Mouse (Mus musculus) liver, embryonic 18 days (tissue): ENCODE data around the gene Gm10310. TPM values are rescaled to one million over a fixed set of nuclear protein-coding genes. Genes with fewer than 3 reads are reported as not detected.

ENCODE experiments used
- polyA plus RNA-seq: library from polyadenylated mRNA; depleted of rRNA; stranded (reverse); fragments of >200 nt; gene quantifications from 2 replicates; pipeline ENCODE4 v1.2.3, GENCODE M21; 2012; rRNA removed

Gm10310 gene
- polyA plus RNA-seq = not detected in 2 replicates

GRCm38 (mm10) chr10:129984962-129985361 is at the start of gene Gm10310:
Gene Gm10310 (minus strand): TSS chr10:129985062.

DNA sequence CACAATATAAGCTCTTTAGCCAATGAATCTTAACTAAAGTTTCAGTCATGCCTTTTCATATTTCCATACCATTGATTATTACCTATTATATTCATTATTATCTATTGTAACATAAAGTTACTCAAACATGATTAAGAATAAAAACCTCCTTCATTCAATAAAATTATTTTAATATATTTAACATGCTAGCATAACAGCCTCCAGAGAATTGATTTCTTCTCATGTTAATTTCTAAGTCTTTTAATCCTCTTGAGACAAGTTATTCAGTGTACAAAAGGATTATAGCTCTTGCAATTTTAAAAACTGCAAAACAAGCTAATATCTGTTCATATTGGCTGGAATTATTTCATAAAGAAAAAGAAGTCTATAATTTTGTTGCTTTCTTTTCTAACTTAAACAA is 45.2 kb upstream of the Gm10310 start, which contains the start of gene Olfr821:
Olfr821 (plus strand) TSS at position 301 of the 400 bp plus-strand sequence.

DNA sequence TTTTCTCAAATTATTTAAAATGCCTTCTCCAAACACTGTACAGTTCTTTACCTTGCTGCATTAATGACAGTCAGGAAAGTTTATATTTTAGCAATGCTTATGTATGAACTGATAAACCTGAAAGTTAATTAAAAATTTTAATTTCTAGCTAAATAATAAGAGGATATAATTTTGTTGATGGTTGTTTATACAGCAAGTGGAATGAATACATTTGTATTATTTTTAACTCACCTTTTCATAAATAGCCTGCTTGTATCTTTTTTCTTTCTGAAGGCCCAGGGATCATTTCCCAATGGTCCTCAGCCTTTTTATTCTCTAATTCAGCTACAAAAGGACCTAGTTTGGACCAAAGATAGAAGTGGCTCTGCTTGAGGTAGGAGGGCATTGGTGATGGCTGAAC is 27.5 kb upstream of the Gm10310 start, which contains the start of gene Olfr820:
Olfr820 (plus strand) TSS at position 301 of the 400 bp plus-strand sequence.

GRCm38 (mm10) chr10:129976040-129976439 is 8.8 kb downstream of the Gm10310 start, which contains the start of gene Olfr247:
Gene Olfr247 (minus strand): TSS chr10:129976140.

GRCm38 (mm10) chr10:129967166-129967565 is 17.7 kb downstream of the Gm10310 start, which contains the start of gene Olfr819:
Gene Olfr819 (minus strand): TSS chr10:129967266.

DNA sequence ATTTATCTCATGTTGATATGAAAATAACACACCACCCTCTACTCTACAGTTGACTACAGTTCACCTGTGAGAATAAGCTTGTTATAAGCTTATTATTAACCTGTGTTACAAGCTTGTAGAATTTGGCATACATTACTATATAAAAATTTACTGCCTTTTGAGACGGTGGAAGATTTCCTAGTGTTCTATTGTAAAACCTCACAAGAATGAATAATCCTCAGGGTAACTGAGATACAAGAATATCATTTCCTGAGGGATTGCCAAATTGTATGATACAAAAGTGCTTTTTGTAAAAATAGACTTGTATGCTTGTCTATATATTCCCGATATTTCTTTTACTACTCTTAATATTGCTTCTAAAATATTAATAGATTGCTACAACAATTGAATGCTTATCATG is 35.9 kb downstream of the Gm10310 start, which contains the start of gene Olfr818:
Olfr818 (minus strand) TSS at position 101 of the 400 bp plus-strand sequence.

Other genes starting within 250 kb of the Gm10310 start
- gene Olfr806, start 243.1 kb downstream of the Gm10310 start, polyA plus RNA-seq = not detected in 2 replicates
- not detected in 2 replicates for gene Olfr807, start 227.3 kb downstream of the Gm10310 start, polyA plus RNA-seq
- gene Olfr808, start 219.6 kb downstream of the Gm10310 start, polyA plus RNA-seq = not detected in 2 replicates
- not detected in 2 replicates for gene Olfr809, start 210.4 kb downstream of the Gm10310 start, polyA plus RNA-seq
- not detected in 2 replicates for gene Olfr810, start 190.1 kb downstream of the Gm10310 start, polyA plus RNA-seq
- not detected in 2 replicates for gene Olfr811, start 180.7 kb downstream of the Gm10310 start, polyA plus RNA-seq
- not detected in 2 replicates for gene Olfr812, start 139.0 kb downstream of the Gm10310 start, polyA plus RNA-seq
- gene Olfr813, start 129.7 kb downstream of the Gm10310 start, polyA plus RNA-seq = not detected in 2 replicates
- gene Olfr814, start 105.2 kb downstream of the Gm10310 start, polyA plus RNA-seq = not detected in 2 replicates
- gene Olfr815, start 79.2 kb downstream of the Gm10310 start, polyA plus RNA-seq = not detected in 2 replicates
- not detected in 2 replicates for gene Olfr816, start 69.5 kb downstream of the Gm10310 start, polyA plus RNA-seq
- not detected in 2 replicates for gene Olfr818, start 36.0 kb downstream of the Gm10310 start, polyA plus RNA-seq
- not detected in 2 replicates for gene Olfr819, start 17.8 kb downstream of the Gm10310 start, polyA plus RNA-seq
- gene Olfr247, start 8.9 kb downstream of the Gm10310 start, polyA plus RNA-seq = not detected in 2 replicates
- gene Olfr820, start 27.6 kb upstream of the Gm10310 start, polyA plus RNA-seq = not detected in 2 replicates
- gene Olfr821, start 45.3 kb upstream of the Gm10310 start, polyA plus RNA-seq = not detected in 2 replicates
- not detected in 2 replicates for gene Olfr822, start 86.1 kb upstream of the Gm10310 start, polyA plus RNA-seq
- not detected in 2 replicates for gene Olfr823, start 130.3 kb upstream of the Gm10310 start, polyA plus RNA-seq
- 0.06 and 0.18 TPM in 2 replicates for gene Olfr824, start 144.9 kb upstream of the Gm10310 start, polyA plus RNA-seq
- gene Olfr825, start 181.7 kb upstream of the Gm10310 start, polyA plus RNA-seq = not detected in 2 replicates
- not detected in 2 replicates for gene Olfr826, start 199.1 kb upstream of the Gm10310 start, polyA plus RNA-seq
- not detected in 2 replicates for gene Olfr827, start 229.3 kb upstream of the Gm10310 start, polyA plus RNA-seq